In genomic region chr5:106926369-106926686, GRCm38 (mm10) we compare ENCODE assay signal across 9 mouse cellular contexts. TPM values are rescaled to one million over a fixed set of nuclear protein-coding genes. Genes with fewer than 3 reads are reported as not detected.
DNase-seq lines count a peak whose midpoint lies in the region; ATAC-seq and TF ChIP-seq lines count a peak whose summit lies in the region.
"Had no signal": no experiment of that assay in that cellular context is flagged by ENCODE, and none has a peak within 500 bp of the region (broad histone marks: within the 10 kb centered on the region; RNA-seq: fewer than 3 reads in every experiment).

No protein-coding gene starts in this region.

- no peaks in the 10 kb centered on the region for H3K9me3 ChIP-seq in heart, embryonic 11.5 days (replicated peaks; ENCODE audit: control insufficient read depth, low read length)
- H3K9me3 ChIP-seq in E14TG2a.4 (ENCODE audit: low read length), result no peaks in the 10 kb centered on the region
- H3K9me3 ChIP-seq in forebrain, embryonic 14.5 days (replicated peaks; ENCODE audit: control insufficient read depth, low read length), result no peaks in the 10 kb centered on the region
- no peaks in the 10 kb centered on the region for H3K9me3 ChIP-seq in liver, embryonic 15.5 days (replicated peaks)

- TF ChIP-seq CTCF in E14TG2a.4 (conservative IDR thresholded peaks at IDR 0.05; ENCODE audit: low read length), result no peak

- H3K9ac ChIP-seq in heart, embryonic 11.5 days (ENCODE audit: low read depth, low read length), result peak overlapping the region; percentile 76
- peak overlapping the region; percentile 82 for H3K9ac ChIP-seq in forebrain, embryonic 14.5 days (ENCODE audit: low read length)
- H3K9ac ChIP-seq in liver, embryonic 15.5 days, result peak overlapping the region; percentile 47; the same call in 1 of the 2 replicates

- no peaks in the 10 kb centered on the region for H3K4me1 ChIP-seq in heart, embryonic 11.5 days (ENCODE audit: control insufficient read depth, insufficient read depth, low read length)
- no peaks in the 10 kb centered on the region; the same call in 1 of the 2 replicates for H3K4me1 ChIP-seq in E14TG2a.4 (replicated peaks; ENCODE audit: low read depth, low read length)
- H3K4me1 ChIP-seq in forebrain, embryonic 14.5 days (ENCODE audit: control insufficient read depth, insufficient read depth, low read length), result no peaks in the 10 kb centered on the region
- peaks cover 12% of the 10 kb centered on the region for H3K4me1 ChIP-seq in liver, embryonic 15.5 days (replicated peaks)

- DNase-seq in heart, adult 8-10 months (ENCODE audit: low spot score), result no peak
- DNase-seq in forebrain, embryonic 14.5 days (ENCODE audit: low spot score), result no peak
- DNase-seq in adrenal gland, postnatal 25 days, result no peak

- peak overlapping the region; percentile 65 for H3K4me3 ChIP-seq in heart, embryonic 11.5 days (ENCODE audit: low read depth, low read length)
- peak overlapping the region; percentile 75 for H3K4me3 ChIP-seq in E14TG2a.4 (replicated peaks; ENCODE audit: low read length)
- peak overlapping the region; percentile 58 for H3K4me3 ChIP-seq in forebrain, embryonic 14.5 days (ENCODE audit: low read depth, low read length)
- H3K4me3 ChIP-seq in liver, embryonic 15.5 days (replicated peaks), result peak overlapping the region; percentile 63

- no peak overlapping the region for H3K27ac ChIP-seq in heart, embryonic 11.5 days (ENCODE audit: low read depth, low read length)
- peak overlapping the region; percentile 80; the same call in 1 of the 2 replicates for H3K27ac ChIP-seq in forebrain, embryonic 14.5 days (ENCODE audit: low read depth, low read length)
- H3K27ac ChIP-seq in liver, embryonic 15.5 days (replicated peaks), result no peak overlapping the region

- ATAC-seq in heart, embryonic 11.5 days (replicated peaks; ENCODE audit: insufficient number of reproducible peaks, low FRiP score, low TSS enrichment), result no peak
- ATAC-seq in forebrain, embryonic 14.5 days, result no peak
- no peak for ATAC-seq in liver, embryonic 15.5 days (ENCODE audit: insufficient read depth)
- no peak for ATAC-seq in megakaryocyte progenitor cell, adult 5-6 weeks (replicated peaks; ENCODE audit: poor library complexity)
- ATAC-seq in CD4-positive, CD25-positive, alpha-beta regulatory T cell, adult 4 months, result no peak

- WGBS in heart, embryonic 11.5 days (ENCODE audit: insufficient replicate concordance), result 38% methylated on average over 4 of the region's 4 CpGs
- WGBS in forebrain, embryonic 14.5 days, result 26% methylated on average over 4 of the region's 4 CpGs
- WGBS in liver, embryonic 15.5 days (ENCODE audit: insufficient replicate concordance), result 56% methylated on average over 4 of the region's 4 CpGs

- H3K36me3 ChIP-seq in heart, embryonic 11.5 days (ENCODE audit: control insufficient read depth, insufficient read depth, low read length), result no peaks in the 10 kb centered on the region
- H3K36me3 ChIP-seq in E14TG2a.4 (ENCODE audit: insufficient read depth, low read length), result no peaks in the 10 kb centered on the region
- no peaks in the 10 kb centered on the region for H3K36me3 ChIP-seq in forebrain, embryonic 14.5 days (ENCODE audit: control insufficient read depth, insufficient read depth, low read length)
- H3K36me3 ChIP-seq in liver, embryonic 15.5 days (replicated peaks), result no peaks in the 10 kb centered on the region

- H3K4me2 ChIP-seq in heart, embryonic 11.5 days, result peak overlapping the region; percentile 84
- peak overlapping the region; percentile 58 for H3K4me2 ChIP-seq in forebrain, embryonic 14.5 days (ENCODE audit: low read length)
- peak overlapping the region; percentile 89 for H3K4me2 ChIP-seq in liver, embryonic 15.5 days

- H3K27me3 ChIP-seq in heart, embryonic 11.5 days (ENCODE audit: control insufficient read depth, insufficient read depth, low read length), result no peaks in the 10 kb centered on the region
- H3K27me3 ChIP-seq in E14TG2a.4 (ENCODE audit: insufficient read depth, low read length), result peaks cover 8% of the 10 kb centered on the region
- H3K27me3 ChIP-seq in forebrain, embryonic 14.5 days (replicated peaks; ENCODE audit: control insufficient read depth, insufficient read depth, low read length), result no peaks in the 10 kb centered on the region
- H3K27me3 ChIP-seq in liver, embryonic 15.5 days, result peaks cover 10% of the 10 kb centered on the region; the same call in 1 of the 2 replicates
- H3K27me3 ChIP-seq: CH12.LX had no signal

RNA-seq across cellular contexts. Expression of gene Hfm1, which starts 0.2 kb away (rescaled TPM):
- polyA plus RNA-seq in heart, embryonic 11.5 days (2014; fragmentation: Nextera tagmentation; extraction: Ambion mirVana), result 1.2 and 1.6 TPM in 2 replicates
- total RNA-seq in heart, adult 8-10 months (2022), result not detected
- polyA plus RNA-seq in forebrain, embryonic 14.5 days (2014; fragmentation: Nextera tagmentation; extraction: Ambion mirVana), result 4.2 and 4.7 TPM in 2 replicates
- not detected in 2 replicates for polyA plus RNA-seq in liver, embryonic 15.5 days (2015; fragmentation: Nextera tagmentation; extraction: Ambion mirVana)
- total RNA-seq in adrenal gland, postnatal 25 days (2021), result not detected in 2 replicates
- not detected in 2 replicates for total RNA-seq in megakaryocyte progenitor cell, adult 5-6 weeks (2015)
- 0.21 TPM in 1 of 2 replicates, not detected in the other for total RNA-seq in megakaryocyte progenitor cell, adult 5-6 weeks (2017)
- not detected for polyA plus RNA-seq in CD4-positive, CD25-positive, alpha-beta regulatory T cell, adult 4 months (2017; shearing (Covaris generic))
- total RNA-seq: CH12.LX had no signal

RNA-seq across cellular contexts. Expression of gene Cdc7, which starts 37.8 kb away (rescaled TPM):
- 36.1 and 42.8 TPM in 2 replicates for polyA plus RNA-seq in heart, embryonic 11.5 days (2014; fragmentation: Nextera tagmentation; extraction: Ambion mirVana)
- under 1 TPM; 0.28 to 0.76 (median 0.42) TPM for total RNA-seq in heart, adult 8-10 months (2022)
- 35.2 and 40.7 TPM in 2 replicates for polyA plus RNA-seq in forebrain, embryonic 14.5 days (2014; fragmentation: Nextera tagmentation; extraction: Ambion mirVana)
- polyA plus RNA-seq in liver, embryonic 15.5 days (2015; fragmentation: Nextera tagmentation; extraction: Ambion mirVana), result 17.1 and 19.0 TPM in 2 replicates
- 5.6 and 5.9 TPM in 2 replicates for total RNA-seq in adrenal gland, postnatal 25 days (2021)
- total RNA-seq in megakaryocyte progenitor cell, adult 5-6 weeks (2015), result 31.6 and 38.2 TPM in 2 replicates
- 30.9 and 42.9 TPM in 2 replicates for total RNA-seq in megakaryocyte progenitor cell, adult 5-6 weeks (2017)
- 10 to 100 TPM; 19.1 to 23.9 TPM for polyA plus RNA-seq in CD4-positive, CD25-positive, alpha-beta regulatory T cell, adult 4 months (2017; shearing (Covaris generic))
